Mouse (Mus musculus): Measurements from ENCODE around the gene Rfx7. TPM values are rescaled to one million over a fixed set of nuclear protein-coding genes. Genes with fewer than 3 reads are reported as not detected.

Rfx7 gene
- 6.8 and 7.0 TPM in 2 replicates for polyA plus RNA-seq (2015; fragmentation: Nextera tagmentation; extraction: Ambion mirVana)

- H3K9me3 ChIP-seq (replicated peaks; ENCODE audit: control insufficient read depth, low read length) = no peaks in the 10 kb centered on the region
- ATAC-seq (replicated peaks; ENCODE audit: extremely low read depth, insufficient read depth, low FRiP score) = peak; percentile 89
- peaks cover 13% of the 10 kb centered on the region for H3K4me1 ChIP-seq (ENCODE audit: control insufficient read depth, insufficient read depth, low read length)
- WGBS = 1% methylated on average over 34 of the region's 63 CpGs
- peak within 1 kb of the TSS; percentile 97 for H3K27ac ChIP-seq (ENCODE audit: low read length)
- H3K9ac ChIP-seq (ENCODE audit: low read length) = peak within 1 kb of the TSS; percentile 93
- peak within 1 kb of the TSS; percentile 71 for H3K4me3 ChIP-seq (ENCODE audit: low read length)
- no peaks in the 10 kb centered on the region for H3K27me3 ChIP-seq (ENCODE audit: control insufficient read depth, insufficient read depth, low read length)
- peak within 1 kb of the TSS; percentile 77 for H3K4me2 ChIP-seq (ENCODE audit: low read depth, low read length)
- H3K36me3 ChIP-seq (ENCODE audit: control insufficient read depth, insufficient read depth) = no peaks in the 10 kb centered on the region
These were observed at the start of gene Rfx7 for GRCm38 (mm10) chr9:72531996-72532380. Gene Rfx7 (plus strand): TSS chr9:72532240.

GRCm38 (mm10) chr9:72488523-72488922 lies 43.5 kb upstream of the Rfx7 start:
- Histone ChIP-seq H3K4me1 (ENCODE audit: control insufficient read depth, insufficient read depth, low read length) (peaks cover 9% of the 10 kb centered on the region; the same call in 1 of the 2 replicates), H3K27me3 (ENCODE audit: control insufficient read depth, insufficient read depth, low read length) (no peaks in the 10 kb centered on the region), H3K27ac (ENCODE audit: low read length) (no peak overlapping the region), H3K4me3 (ENCODE audit: low read length) (no peak overlapping the region), H3K9me3 (replicated peaks; ENCODE audit: control insufficient read depth, low read length) (no peaks in the 10 kb centered on the region), H3K4me2 (ENCODE audit: low read depth, low read length) (no peak overlapping the region), H3K36me3 (ENCODE audit: control insufficient read depth, insufficient read depth) (no peaks in the 10 kb centered on the region), H3K9ac (ENCODE audit: low read length) (no peak overlapping the region)
- no peak for ATAC-seq (replicated peaks; ENCODE audit: extremely low read depth, insufficient read depth, low FRiP score)

- Histone ChIP-seq H3K4me3 (ENCODE audit: low read length) (no peak overlapping the region), H3K4me1 (ENCODE audit: control insufficient read depth, insufficient read depth, low read length) (peaks cover 9% of the 10 kb centered on the region; the same call in 1 of the 2 replicates), H3K27ac (ENCODE audit: low read length) (no peak overlapping the region), H3K4me2 (ENCODE audit: low read depth, low read length) (no peak overlapping the region), H3K9ac (ENCODE audit: low read length) (no peak overlapping the region), H3K36me3 (ENCODE audit: control insufficient read depth, insufficient read depth) (no peaks in the 10 kb centered on the region), H3K9me3 (replicated peaks; ENCODE audit: control insufficient read depth, low read length) (no peaks in the 10 kb centered on the region), H3K27me3 (ENCODE audit: control insufficient read depth, insufficient read depth, low read length) (no peaks in the 10 kb centered on the region)
- 89% methylated on average over 5 of the region's 5 CpGs for WGBS
- ATAC-seq (replicated peaks; ENCODE audit: extremely low read depth, insufficient read depth, low FRiP score) = no peak
These were observed 42.9 kb upstream of the Rfx7 start for GRCm38 (mm10) chr9:72489131-72489530.

- Histone ChIP-seq H3K27me3 (ENCODE audit: control insufficient read depth, insufficient read depth, low read length) (no peaks in the 10 kb centered on the region), H3K27ac (ENCODE audit: low read length) (peak overlapping the region; percentile 97), H3K4me3 (ENCODE audit: low read length) (peak overlapping the region; percentile 72), H3K9me3 (replicated peaks; ENCODE audit: control insufficient read depth, low read length) (no peaks in the 10 kb centered on the region), H3K36me3 (ENCODE audit: control insufficient read depth, insufficient read depth) (no peaks in the 10 kb centered on the region), H3K4me2 (ENCODE audit: low read depth, low read length) (peak overlapping the region; percentile 95), H3K4me1 (ENCODE audit: control insufficient read depth, insufficient read depth, low read length) (peaks cover 9% of the 10 kb centered on the region; the same call in 1 of the 2 replicates), H3K9ac (ENCODE audit: low read length) (peak overlapping the region; percentile 81)
- peak; percentile 94 for ATAC-seq (replicated peaks; ENCODE audit: extremely low read depth, insufficient read depth, low FRiP score)
- under 1% methylated on average over 32 of the region's 32 CpGs for WGBS
These were observed 40.4 kb upstream of the Rfx7 start for GRCm38 (mm10) chr9:72491559-72492193.

GRCm38 (mm10) chr9:72492194-72492565 lies 39.9 kb upstream of the Rfx7 start, which contains the start of gene Tex9:
Gene Tex9 (minus strand): TSS chr9:72492212.
- peak; percentile 74 for ATAC-seq (replicated peaks; ENCODE audit: extremely low read depth, insufficient read depth, low FRiP score)
- H3K4me3 ChIP-seq (ENCODE audit: low read length) = peak within 1 kb of the TSS; percentile 72
- 3% methylated on average over 6 of the region's 6 CpGs for WGBS
- peak within 1 kb of the TSS; percentile 97 for H3K27ac ChIP-seq (ENCODE audit: low read length)
- peak within 1 kb of the TSS; percentile 95 for H3K4me2 ChIP-seq (ENCODE audit: low read depth, low read length)
- H3K9ac ChIP-seq (ENCODE audit: low read length) = peak within 1 kb of the TSS; percentile 81
- H3K27me3 ChIP-seq (ENCODE audit: control insufficient read depth, insufficient read depth, low read length) = no peaks in the 10 kb centered on the region
- H3K4me1 ChIP-seq (ENCODE audit: control insufficient read depth, insufficient read depth, low read length) = peaks cover 9% of the 10 kb centered on the region; the same call in 1 of the 2 replicates
- H3K9me3 ChIP-seq (replicated peaks; ENCODE audit: control insufficient read depth, low read length) = no peaks in the 10 kb centered on the region
- H3K36me3 ChIP-seq (ENCODE audit: control insufficient read depth, insufficient read depth) = no peaks in the 10 kb centered on the region

- Histone ChIP-seq H3K4me2 (ENCODE audit: low read depth, low read length) (no peak overlapping the region), H3K4me3 (ENCODE audit: low read length) (no peak overlapping the region), H3K9ac (ENCODE audit: low read length) (no peak overlapping the region), H3K9me3 (replicated peaks; ENCODE audit: control insufficient read depth, low read length) (no peaks in the 10 kb centered on the region), H3K36me3 (ENCODE audit: control insufficient read depth, insufficient read depth) (no peaks in the 10 kb centered on the region), H3K4me1 (ENCODE audit: control insufficient read depth, insufficient read depth, low read length) (peaks cover 9% of the 10 kb centered on the region; the same call in 1 of the 2 replicates), H3K27ac (ENCODE audit: low read length) (no peak overlapping the region), H3K27me3 (ENCODE audit: control insufficient read depth, insufficient read depth, low read length) (no peaks in the 10 kb centered on the region)
- no peak for ATAC-seq (replicated peaks; ENCODE audit: extremely low read depth, insufficient read depth, low FRiP score)
- 94% methylated on average over 2 of the region's 2 CpGs for WGBS
These were observed 38.6 kb upstream of the Rfx7 start for GRCm38 (mm10) chr9:72493465-72493864.

DNA sequence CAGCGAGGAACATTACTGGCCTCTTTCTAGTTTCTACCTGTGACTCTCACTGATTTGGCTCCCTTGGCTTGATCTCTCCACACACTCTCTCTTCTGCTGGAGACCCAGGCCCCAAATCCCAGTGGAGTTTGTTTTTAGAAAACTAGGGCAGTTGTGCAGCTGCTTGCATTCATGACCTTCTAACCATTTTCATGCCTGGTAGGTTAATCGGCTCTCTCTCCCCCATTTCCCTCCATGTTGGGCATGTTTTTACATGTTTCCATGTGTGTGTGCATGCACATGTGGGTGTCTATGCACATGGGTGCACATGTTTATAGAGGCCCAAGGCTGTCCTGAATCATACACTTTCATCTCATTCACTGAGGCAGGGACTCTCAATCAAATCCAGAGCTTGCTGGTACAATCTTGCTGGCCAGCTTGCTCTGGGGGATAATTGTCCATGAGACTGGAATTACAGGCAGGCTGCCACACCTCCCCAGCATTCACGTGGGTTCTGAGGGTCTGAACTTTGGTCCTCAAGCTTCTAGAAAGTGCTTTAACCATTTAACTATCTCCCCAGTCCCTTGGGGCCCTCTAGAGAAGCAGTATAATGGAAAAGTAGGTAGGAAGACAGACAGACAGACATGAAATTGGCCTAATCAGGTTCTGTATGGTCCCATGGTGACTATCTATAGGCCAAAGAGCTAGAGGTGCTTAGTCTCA lies 37.9 kb upstream of the Rfx7 start:
- no peaks in the 10 kb centered on the region for H3K36me3 ChIP-seq (ENCODE audit: control insufficient read depth, insufficient read depth)
- H3K4me2 ChIP-seq (ENCODE audit: low read depth, low read length) = no peak overlapping the region
- ATAC-seq (replicated peaks; ENCODE audit: extremely low read depth, insufficient read depth, low FRiP score) = no peak
- H3K27me3 ChIP-seq (ENCODE audit: control insufficient read depth, insufficient read depth, low read length) = no peaks in the 10 kb centered on the region
- 83% methylated on average over 3 of the region's 3 CpGs for WGBS
- H3K4me1 ChIP-seq (ENCODE audit: control insufficient read depth, insufficient read depth, low read length) = peaks cover 9% of the 10 kb centered on the region; the same call in 1 of the 2 replicates
- H3K9me3 ChIP-seq (replicated peaks; ENCODE audit: control insufficient read depth, low read length) = no peaks in the 10 kb centered on the region
- H3K4me3 ChIP-seq (ENCODE audit: low read length) = no peak overlapping the region
- H3K27ac ChIP-seq (ENCODE audit: low read length) = no peak overlapping the region
- H3K9ac ChIP-seq (ENCODE audit: low read length) = no peak overlapping the region

DNA sequence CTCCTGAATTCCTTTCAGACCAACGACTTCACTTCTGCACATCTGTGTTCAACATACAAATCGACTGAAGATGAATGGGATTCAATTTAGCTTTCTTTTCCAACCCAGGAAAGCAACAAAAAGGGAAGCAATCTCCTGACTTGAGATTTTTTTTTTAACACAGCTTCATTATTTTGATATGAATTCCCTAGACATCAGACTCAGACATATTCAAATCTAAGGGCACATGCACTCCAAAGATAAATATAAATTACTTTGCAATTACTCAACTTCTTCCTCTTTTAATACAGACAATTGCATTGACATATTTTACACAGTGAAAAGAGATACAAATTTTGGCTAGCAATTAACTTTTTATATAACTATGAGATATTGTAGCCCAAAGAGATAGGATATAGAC lies 35.3 kb upstream of the Rfx7 start:
- Histone ChIP-seq H3K4me2 (ENCODE audit: low read depth, low read length) (no peak overlapping the region), H3K27ac (ENCODE audit: low read length) (no peak overlapping the region), H3K4me3 (ENCODE audit: low read length) (no peak overlapping the region), H3K27me3 (ENCODE audit: control insufficient read depth, insufficient read depth, low read length) (no peaks in the 10 kb centered on the region), H3K4me1 (ENCODE audit: control insufficient read depth, insufficient read depth, low read length) (peaks cover 3% of the 10 kb centered on the region; the same call in 1 of the 2 replicates), H3K36me3 (ENCODE audit: control insufficient read depth, insufficient read depth) (no peaks in the 10 kb centered on the region), H3K9me3 (replicated peaks; ENCODE audit: control insufficient read depth, low read length) (no peaks in the 10 kb centered on the region), H3K9ac (ENCODE audit: low read length) (no peak overlapping the region)
- no peak for ATAC-seq (replicated peaks; ENCODE audit: extremely low read depth, insufficient read depth, low FRiP score)
- WGBS = 66% methylated on average over 2 of the region's 2 CpGs

GRCm38 (mm10) chr9:72497171-72497570 lies 34.9 kb upstream of the Rfx7 start:
- no peak for ATAC-seq (replicated peaks; ENCODE audit: extremely low read depth, insufficient read depth, low FRiP score)
- H3K9me3 ChIP-seq (replicated peaks; ENCODE audit: control insufficient read depth, low read length) = no peaks in the 10 kb centered on the region
- peaks cover 3% of the 10 kb centered on the region; the same call in 1 of the 2 replicates for H3K4me1 ChIP-seq (ENCODE audit: control insufficient read depth, insufficient read depth, low read length)
- no peak overlapping the region for H3K4me3 ChIP-seq (ENCODE audit: low read length)
- no peaks in the 10 kb centered on the region for H3K36me3 ChIP-seq (ENCODE audit: control insufficient read depth, insufficient read depth)
- H3K4me2 ChIP-seq (ENCODE audit: low read depth, low read length) = no peak overlapping the region
- no peaks in the 10 kb centered on the region for H3K27me3 ChIP-seq (ENCODE audit: control insufficient read depth, insufficient read depth, low read length)
- H3K27ac ChIP-seq (ENCODE audit: low read length) = no peak overlapping the region
- WGBS = 84% methylated on average over 3 of the region's 3 CpGs
- H3K9ac ChIP-seq (ENCODE audit: low read length) = no peak overlapping the region
